Mouse (Mus musculus): ENCODE results near the gene Mrpl48. TPM values are rescaled to one million over a fixed set of nuclear protein-coding genes. Genes with fewer than 3 reads are reported as not detected.
A peak's percentile ranks its signal among the peaks of the same experiment; 100 is the strongest.

The Mrpl48 gene
- polyA plus RNA-seq, 1 experiment from 2014 or later: 82.8 TPM

DNA sequence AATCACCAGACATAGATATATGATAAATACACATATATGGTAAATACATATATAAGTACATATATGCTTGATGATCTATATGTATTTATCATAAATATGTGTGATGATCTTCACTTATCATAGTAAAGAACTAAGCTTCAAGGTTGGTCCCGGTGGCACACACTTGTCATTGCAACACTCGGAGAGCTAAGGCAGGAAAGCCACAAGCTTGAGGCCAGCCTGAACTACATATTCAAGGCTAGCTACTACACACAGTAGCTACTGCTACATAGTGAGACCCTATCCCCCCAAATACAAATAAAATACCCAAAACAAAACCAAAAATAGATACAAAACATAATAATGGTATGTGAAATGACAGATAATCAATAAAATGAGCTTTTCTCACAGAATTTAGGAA, 72.3 kb downstream of the Mrpl48 start:
- 87% methylated on average over 2 of the region's 2 CpGs for WGBS
- H3K4me1 ChIP-seq (ENCODE audit: control insufficient read depth, insufficient read depth, low read length): peaks cover 9% of the 10 kb centered on the region
- no peak overlapping the region for H3K27ac ChIP-seq (ENCODE audit: low read depth, low read length)
- no peak overlapping the region for H3K4me3 ChIP-seq (ENCODE audit: low read depth, low read length)
- no peak overlapping the region for H3K9ac ChIP-seq (ENCODE audit: low read length)
- no peaks in the 10 kb centered on the region for H3K9me3 ChIP-seq (replicated peaks; ENCODE audit: control insufficient read depth, low read length)
- ATAC-seq (no peak), DNase-seq (ENCODE audit: low spot score) (no peak)
- H3K27me3 ChIP-seq (replicated peaks; ENCODE audit: control insufficient read depth, insufficient read depth, low read length): no peaks in the 10 kb centered on the region
- peaks cover 18% of the 10 kb centered on the region for H3K36me3 ChIP-seq (ENCODE audit: control insufficient read depth, insufficient read depth, low read length)
- no peak overlapping the region; the same call in 1 of the 2 replicates for H3K4me2 ChIP-seq (ENCODE audit: low read length)

DNA sequence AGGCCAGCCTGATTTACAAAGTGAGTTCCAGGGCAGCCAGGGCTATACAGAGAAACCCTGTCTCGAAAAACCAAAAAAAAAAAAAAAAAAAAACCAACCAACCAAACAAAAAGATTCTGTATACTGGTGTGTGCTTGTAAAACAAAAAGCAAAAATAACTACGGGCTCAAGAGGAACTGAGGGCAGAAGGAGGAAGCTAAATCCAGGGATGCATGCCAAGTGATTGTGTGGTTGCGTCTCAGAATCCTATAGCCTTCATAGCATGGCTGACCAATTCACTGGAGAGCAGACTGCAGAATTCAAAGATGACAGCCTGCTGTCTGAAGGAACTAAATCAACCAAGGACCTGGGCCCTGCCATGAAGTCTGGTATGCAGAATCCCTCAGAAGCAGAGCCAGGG, 73.9 kb downstream of the Mrpl48 start:
- WGBS: 81% methylated on average over 3 of the region's 3 CpGs
- ATAC-seq: no peak
- no peak overlapping the region for H3K4me3 ChIP-seq (ENCODE audit: low read depth, low read length)

DNA sequence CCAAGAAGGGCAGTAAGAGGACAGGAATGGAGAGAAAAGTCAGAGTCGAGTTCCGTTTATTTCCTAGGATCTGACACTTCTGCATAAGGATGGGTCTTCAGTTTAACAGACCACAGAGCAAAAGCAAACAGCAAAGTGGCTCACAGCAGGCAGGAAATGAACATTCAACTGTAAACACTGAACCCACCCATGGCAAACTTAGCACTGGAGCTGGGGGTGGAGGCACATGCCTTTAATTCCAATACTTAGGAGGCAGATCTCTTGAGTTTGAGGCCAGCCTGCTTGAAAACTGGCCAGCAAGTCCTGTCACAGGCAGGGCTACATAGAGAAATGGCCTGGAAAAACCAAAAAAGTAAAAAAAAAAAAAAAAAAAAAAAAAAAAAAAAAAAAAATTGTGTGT, 74.6 kb downstream of the Mrpl48 start:
- H3K4me1 ChIP-seq (ENCODE audit: control insufficient read depth, insufficient read depth, low read length): peaks cover 9% of the 10 kb centered on the region
- ATAC-seq (no peak), DNase-seq (ENCODE audit: low spot score) (no peak)
- no peak overlapping the region for H3K9ac ChIP-seq (ENCODE audit: low read length)
- WGBS: 82% methylated on average over 2 of the region's 2 CpGs
- no peaks in the 10 kb centered on the region for H3K9me3 ChIP-seq (replicated peaks; ENCODE audit: control insufficient read depth, low read length)
- no peaks in the 10 kb centered on the region for H3K27me3 ChIP-seq (replicated peaks; ENCODE audit: control insufficient read depth, insufficient read depth, low read length)
- no peak overlapping the region for H3K27ac ChIP-seq (ENCODE audit: low read depth, low read length)
- H3K4me3 ChIP-seq (ENCODE audit: low read depth, low read length): no peak overlapping the region
- no peak overlapping the region for H3K4me2 ChIP-seq (ENCODE audit: low read length)
- no peaks in the 10 kb centered on the region; the same call in 1 of the 2 replicates for H3K36me3 ChIP-seq (ENCODE audit: control insufficient read depth, insufficient read depth, low read length)

More for the DNA sequence above, 73.9 kb downstream of the Mrpl48 start:
- Histone ChIP-seq H3K9me3 (replicated peaks; ENCODE audit: control insufficient read depth, low read length) (no peaks in the 10 kb centered on the region), H3K9ac (ENCODE audit: low read length) (no peak overlapping the region), H3K36me3 (ENCODE audit: control insufficient read depth, insufficient read depth, low read length) (peaks cover 4% of the 10 kb centered on the region), H3K4me1 (ENCODE audit: control insufficient read depth, insufficient read depth, low read length) (peaks cover 9% of the 10 kb centered on the region), H3K27ac (ENCODE audit: low read depth, low read length) (no peak overlapping the region), H3K27me3 (replicated peaks; ENCODE audit: control insufficient read depth, insufficient read depth, low read length) (no peaks in the 10 kb centered on the region), H3K4me2 (ENCODE audit: low read length) (no peak overlapping the region)
- no peak for DNase-seq (ENCODE audit: low spot score)

DNA sequence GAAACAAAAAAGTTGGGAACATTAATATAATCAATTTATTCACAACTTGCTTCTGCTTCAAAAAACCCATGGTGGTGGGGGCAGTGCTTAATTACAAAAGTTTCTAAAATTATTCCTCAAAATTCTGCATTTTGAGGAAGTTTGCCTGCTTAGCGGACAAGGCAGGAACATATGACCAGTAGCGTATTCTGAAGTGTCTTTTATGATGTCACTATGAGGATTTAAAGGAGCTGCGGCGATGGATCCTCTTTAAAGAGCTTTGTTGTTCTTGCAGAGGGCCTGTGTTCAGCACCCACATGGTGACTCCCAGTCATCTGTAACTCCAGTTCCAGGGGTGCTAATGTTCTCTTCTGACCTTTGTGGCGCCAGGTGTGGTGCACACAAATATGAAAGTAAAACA, 77.3 kb downstream of the Mrpl48 start:
- 92% methylated on average over 5 of the region's 5 CpGs for WGBS
- no peak overlapping the region for H3K4me3 ChIP-seq (ENCODE audit: low read depth, low read length)
- no peak overlapping the region for H3K9ac ChIP-seq (ENCODE audit: low read length)
- no peaks in the 10 kb centered on the region for H3K36me3 ChIP-seq (ENCODE audit: control insufficient read depth, insufficient read depth, low read length)
- no peaks in the 10 kb centered on the region for H3K4me1 ChIP-seq (ENCODE audit: control insufficient read depth, insufficient read depth, low read length)
- no peak overlapping the region for H3K27ac ChIP-seq (ENCODE audit: low read depth, low read length)
- H3K9me3 ChIP-seq (replicated peaks; ENCODE audit: control insufficient read depth, low read length): no peaks in the 10 kb centered on the region
- H3K27me3 ChIP-seq (replicated peaks; ENCODE audit: control insufficient read depth, insufficient read depth, low read length): no peaks in the 10 kb centered on the region
- no peak for DNase-seq (ENCODE audit: low spot score)
- no peak for ATAC-seq
- no peak overlapping the region for H3K4me2 ChIP-seq (ENCODE audit: low read length)

DNA sequence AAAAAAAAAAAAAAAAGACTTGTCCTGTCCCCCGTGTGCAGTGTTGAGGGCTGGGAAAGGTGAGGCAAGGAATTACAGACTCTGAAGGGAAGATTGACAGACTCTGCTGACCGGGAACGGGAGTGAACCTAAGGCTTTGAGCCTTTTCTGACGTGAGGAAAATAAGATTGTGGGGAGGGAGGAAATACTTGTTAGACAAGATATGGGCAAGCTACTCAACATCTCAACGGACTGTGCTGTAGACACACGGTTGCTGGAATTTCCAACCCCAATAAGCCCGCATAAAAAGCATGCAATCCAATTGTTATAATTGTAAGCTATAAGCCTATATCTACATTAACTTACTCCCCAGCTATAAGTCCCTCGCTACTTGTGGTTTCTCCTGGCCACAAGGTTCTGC, 83.4 kb downstream of the Mrpl48 start:
- DNase-seq (ENCODE audit: low spot score) (no peak), ATAC-seq (no peak)
- WGBS: 80% methylated on average over 8 of the region's 8 CpGs
- H3K9ac ChIP-seq (ENCODE audit: low read length): no peak overlapping the region
- no peak overlapping the region for H3K4me2 ChIP-seq (ENCODE audit: low read length)
- H3K4me3 ChIP-seq (ENCODE audit: low read depth, low read length): no peak overlapping the region
- H3K9me3 ChIP-seq (replicated peaks; ENCODE audit: control insufficient read depth, low read length): no peaks in the 10 kb centered on the region
- no peak overlapping the region for H3K27ac ChIP-seq (ENCODE audit: low read depth, low read length)
- no peaks in the 10 kb centered on the region for H3K36me3 ChIP-seq (ENCODE audit: control insufficient read depth, insufficient read depth, low read length)
- H3K27me3 ChIP-seq (replicated peaks; ENCODE audit: control insufficient read depth, insufficient read depth, low read length): no peaks in the 10 kb centered on the region
- H3K4me1 ChIP-seq (ENCODE audit: control insufficient read depth, insufficient read depth, low read length): no peaks in the 10 kb centered on the region

DNA sequence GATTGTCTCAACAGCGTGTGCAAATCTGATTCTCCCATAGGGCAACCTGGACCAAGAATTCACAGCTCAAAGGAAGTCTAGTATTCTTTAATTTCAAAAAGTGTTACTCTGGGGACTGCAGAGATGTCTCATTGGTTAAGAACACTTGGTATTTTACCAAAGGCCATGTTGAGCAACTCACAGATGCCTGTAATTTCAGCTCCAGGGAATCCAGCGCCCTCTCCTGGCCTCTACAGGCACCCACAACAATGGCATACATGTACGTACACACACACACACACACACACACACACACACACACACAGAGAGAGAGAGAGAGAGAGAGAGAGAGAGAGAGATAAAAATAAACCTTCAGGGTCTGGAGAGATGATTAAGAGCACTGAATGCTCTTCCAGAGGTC, 85.9 kb downstream of the Mrpl48 start:
- H3K4me2 ChIP-seq (ENCODE audit: low read length): no peak overlapping the region
- H3K27me3 ChIP-seq (replicated peaks; ENCODE audit: control insufficient read depth, insufficient read depth, low read length): no peaks in the 10 kb centered on the region
- H3K9ac ChIP-seq (ENCODE audit: low read length): no peak overlapping the region
- no peak overlapping the region for H3K27ac ChIP-seq (ENCODE audit: low read depth, low read length)
- DNase-seq (ENCODE audit: low spot score) (no peak), ATAC-seq (no peak)
- H3K36me3 ChIP-seq (ENCODE audit: control insufficient read depth, insufficient read depth, low read length): no peaks in the 10 kb centered on the region
- WGBS: 70% methylated on average over 3 of the region's 3 CpGs
- no peak overlapping the region for H3K4me3 ChIP-seq (ENCODE audit: low read depth, low read length)
- no peaks in the 10 kb centered on the region for H3K9me3 ChIP-seq (replicated peaks; ENCODE audit: control insufficient read depth, low read length)
- H3K4me1 ChIP-seq (ENCODE audit: control insufficient read depth, insufficient read depth, low read length): no peaks in the 10 kb centered on the region

DNA sequence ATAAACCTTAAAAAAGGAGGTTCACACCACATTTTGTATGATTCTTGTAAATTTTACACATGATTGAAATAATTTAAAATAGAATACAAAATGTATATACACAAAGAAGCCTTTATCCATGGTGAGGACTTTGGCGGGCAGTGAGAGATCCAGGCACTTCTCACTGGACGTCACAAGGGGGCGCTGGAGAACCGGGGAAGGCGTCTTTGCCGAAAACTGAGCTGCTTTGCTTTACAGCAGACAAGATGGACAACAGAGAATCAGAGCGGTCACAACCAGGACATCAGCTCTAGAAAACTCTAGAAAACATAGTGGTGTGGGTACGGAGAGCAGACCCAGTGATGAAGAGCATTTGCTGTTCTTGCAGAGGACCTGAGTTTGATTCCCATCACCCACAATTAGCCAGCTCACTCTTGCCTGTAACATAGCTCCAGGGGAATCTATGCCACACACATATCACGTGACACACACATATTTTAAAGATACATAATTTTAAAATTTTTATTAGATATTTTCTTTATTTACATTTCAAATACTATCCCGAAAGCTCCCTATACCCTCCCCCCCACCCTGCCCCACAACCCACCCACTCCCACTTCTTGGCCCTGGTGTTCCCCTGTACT, 87.3 kb downstream of the Mrpl48 start:
- WGBS: 24% methylated on average over 10 of the region's 10 CpGs
- DNase-seq (ENCODE audit: low spot score) (peak; percentile 83), ATAC-seq (peak; percentile 68)
- Histone ChIP-seq H3K36me3 (ENCODE audit: control insufficient read depth, insufficient read depth, low read length) (no peaks in the 10 kb centered on the region), H3K27me3 (replicated peaks; ENCODE audit: control insufficient read depth, insufficient read depth, low read length) (no peaks in the 10 kb centered on the region), H3K4me2 (ENCODE audit: low read length) (no peak overlapping the region), H3K4me1 (ENCODE audit: control insufficient read depth, insufficient read depth, low read length) (no peaks in the 10 kb centered on the region), H3K9ac (ENCODE audit: low read length) (no peak overlapping the region), H3K27ac (ENCODE audit: low read depth, low read length) (no peak overlapping the region), H3K4me3 (ENCODE audit: low read depth, low read length) (no peak overlapping the region), H3K9me3 (replicated peaks; ENCODE audit: control insufficient read depth, low read length) (no peaks in the 10 kb centered on the region)

DNA sequence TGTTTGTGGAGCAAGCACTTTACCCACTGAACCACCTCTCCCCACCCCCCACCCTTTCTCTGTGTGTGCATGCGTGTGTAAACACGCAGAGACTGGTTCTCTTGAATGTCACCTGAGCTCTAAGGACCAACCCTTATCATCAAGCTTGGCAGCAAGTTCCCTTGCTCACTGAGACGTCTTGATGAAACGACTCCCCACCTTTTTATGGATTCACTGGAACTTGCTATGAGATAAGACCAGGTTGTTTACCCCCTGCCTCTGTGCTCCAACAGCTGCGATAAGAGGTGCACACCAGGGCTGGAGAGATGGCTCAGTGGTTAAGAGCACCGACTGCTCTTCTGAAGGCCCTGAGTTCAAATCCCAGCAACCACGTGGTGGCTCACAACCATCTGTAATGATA, 87.9 kb downstream of the Mrpl48 start:
- Histone ChIP-seq H3K27ac (ENCODE audit: low read depth, low read length) (no peak overlapping the region), H3K4me3 (ENCODE audit: low read depth, low read length) (no peak overlapping the region), H3K27me3 (replicated peaks; ENCODE audit: control insufficient read depth, insufficient read depth, low read length) (no peaks in the 10 kb centered on the region), H3K36me3 (ENCODE audit: control insufficient read depth, insufficient read depth, low read length) (no peaks in the 10 kb centered on the region), H3K4me2 (ENCODE audit: low read length) (no peak overlapping the region), H3K9ac (ENCODE audit: low read length) (no peak overlapping the region), H3K4me1 (ENCODE audit: control insufficient read depth, insufficient read depth, low read length) (no peaks in the 10 kb centered on the region), H3K9me3 (replicated peaks; ENCODE audit: control insufficient read depth, low read length) (no peaks in the 10 kb centered on the region)
- 70% methylated on average over 7 of the region's 7 CpGs for WGBS
- no peak for DNase-seq (ENCODE audit: low spot score)
- peak; percentile 7; the same call in 1 of the 2 replicates for ATAC-seq

DNA sequence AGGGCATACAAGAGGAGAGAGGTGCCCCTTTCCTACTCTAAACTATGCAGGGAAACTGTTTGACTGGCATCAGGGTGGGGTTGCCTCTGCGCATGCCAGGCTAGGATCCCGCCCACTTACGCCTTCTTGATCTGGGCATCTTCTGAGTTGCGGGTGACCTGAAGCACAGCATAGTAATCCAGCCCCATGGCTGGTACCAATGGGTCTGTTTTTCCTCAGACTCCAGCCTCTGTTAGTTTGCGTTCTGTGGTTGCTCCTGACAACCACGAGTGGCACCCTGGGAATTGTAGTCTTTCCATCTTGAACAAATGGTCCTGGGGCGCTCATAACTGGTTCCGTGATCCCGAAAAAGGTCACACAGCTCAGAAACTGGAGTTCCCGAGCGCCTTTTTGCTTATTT, 93.5 kb downstream of the Mrpl48 start, which contains the start of gene Dnajb13:
Gene Dnajb13 (minus strand): TSS at position 388 of the 400 bp plus-strand sequence.
- no peak within 1 kb of the TSS for H3K4me3 ChIP-seq (ENCODE audit: low read depth, low read length)
- no peak within 1 kb of the TSS for H3K9ac ChIP-seq (ENCODE audit: low read length)
- H3K4me1 ChIP-seq (ENCODE audit: control insufficient read depth, insufficient read depth, low read length): no peaks in the 10 kb centered on the region
- 0 out of 2 replicates have a peak within 1 kb of the TSS, but pooled peaks have one; percentile 4 for H3K4me2 ChIP-seq (ENCODE audit: low read length)
- no peak within 1 kb of the TSS for H3K27ac ChIP-seq (ENCODE audit: low read depth, low read length)
- no peaks in the 10 kb centered on the region for H3K36me3 ChIP-seq (ENCODE audit: control insufficient read depth, insufficient read depth, low read length)
- ATAC-seq: peak; percentile 55
- 53% methylated on average over 11 of the region's 11 CpGs for WGBS
- DNase-seq (ENCODE audit: low spot score): peak; percentile 42
- no peaks in the 10 kb centered on the region for H3K9me3 ChIP-seq (replicated peaks; ENCODE audit: control insufficient read depth, low read length)
- H3K27me3 ChIP-seq (replicated peaks; ENCODE audit: control insufficient read depth, insufficient read depth, low read length): no peaks in the 10 kb centered on the region
